Mouse (Mus musculus) liver, adult 2 months (tissue): Measurements from ENCODE around the gene Slc25a25.

Experiments
- CTCF ChIP-seq: fragments of 200-500 bp; IDR thresholded peaks from 2 replicates; pipeline ENCODE4 v1.5.1; 2011; ENCODE audit warnings: low read depth, low read length, control low read depth
- POLR2A ChIP-seq: fragments of 200-500 bp; IDR thresholded peaks from 2 replicates; pipeline ENCODE4 v1.6.1; 2011; ENCODE audit warnings: low read length, control low read depth; ENCODE audit not compliant: insufficient read depth; ENCODE audit errors: extremely low read depth

DNA sequence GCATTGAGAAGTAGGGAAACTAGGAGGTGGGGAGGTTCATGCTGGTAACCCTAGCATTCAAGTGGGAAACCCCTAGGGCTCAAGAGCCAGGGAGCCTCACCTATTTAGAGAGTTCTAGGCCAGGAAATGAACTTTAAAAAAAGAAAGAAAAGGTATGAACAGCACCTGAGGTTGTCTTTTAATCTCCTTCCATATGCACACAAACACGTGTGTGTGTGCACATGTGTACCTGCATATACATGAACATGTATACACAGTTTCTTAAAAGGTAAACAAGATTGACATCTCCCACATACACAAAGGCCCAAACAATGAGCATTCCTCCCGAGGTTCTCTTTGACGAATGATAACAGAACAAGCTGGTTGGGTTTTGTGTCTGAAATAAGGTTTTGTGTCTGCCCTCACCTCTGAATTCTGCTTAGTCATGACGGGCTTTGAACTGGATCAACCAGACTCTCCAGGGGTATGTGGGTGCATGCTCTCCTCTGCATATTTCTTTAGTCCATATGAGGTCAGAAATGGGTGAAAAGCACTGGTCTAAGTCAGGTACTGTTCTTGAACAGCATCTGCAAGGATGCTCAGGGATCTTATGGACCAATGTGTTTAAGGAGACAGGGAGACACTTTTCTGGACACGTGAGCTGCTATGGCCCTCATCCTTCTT lies 2.5 kb upstream of the Slc25a25 start:
- no peak for TF ChIP-seq CTCF
- no peak for TF ChIP-seq POLR2A
